Mouse (Mus musculus) C2C12 (cell line): Measurements from ENCODE around the gene Kremen1.

Experiments used
- CEBPB ChIP-seq: IDR thresholded peaks from one replicate; pipeline ENCODE4 v1.6.1; 2011; ENCODE audit warnings: low read depth, mild to moderate bottlenecking, control low read depth, moderate library complexity
- CTCF ChIP-seq: IDR thresholded peaks from one replicate; pipeline ENCODE4 v1.5.1; 2011; ENCODE audit not compliant: control insufficient read depth, insufficient read depth, insufficient read length
- FOSL1 ChIP-seq: IDR thresholded peaks from one replicate; pipeline ENCODE4 v1.8.0; 2011; ENCODE audit warnings: mild to moderate bottlenecking, low read length; ENCODE audit not compliant: poor library complexity, insufficient read depth, severe bottlenecking
- MAX ChIP-seq: IDR thresholded peaks from one replicate; pipeline ENCODE4 v1.6.1; 2011; ENCODE audit warnings: mild to moderate bottlenecking, control low read depth
- MYOD1 ChIP-seq: IDR thresholded peaks from one replicate; pipeline ENCODE4 v1.6.1; 2011; ENCODE audit warnings: low read depth; ENCODE audit not compliant: control insufficient read depth, insufficient read length
- MYOG ChIP-seq: IDR thresholded peaks from one replicate; pipeline ENCODE4 v1.6.1; 2011; ENCODE audit not compliant: control insufficient read depth, insufficient read length; ENCODE audit errors: extremely low read depth
- USF1 ChIP-seq: IDR thresholded peaks from one replicate; pipeline ENCODE4 v1.6.1; 2011; ENCODE audit warnings: low read depth, mild to moderate bottlenecking, control low read depth, moderate library complexity

DNA sequence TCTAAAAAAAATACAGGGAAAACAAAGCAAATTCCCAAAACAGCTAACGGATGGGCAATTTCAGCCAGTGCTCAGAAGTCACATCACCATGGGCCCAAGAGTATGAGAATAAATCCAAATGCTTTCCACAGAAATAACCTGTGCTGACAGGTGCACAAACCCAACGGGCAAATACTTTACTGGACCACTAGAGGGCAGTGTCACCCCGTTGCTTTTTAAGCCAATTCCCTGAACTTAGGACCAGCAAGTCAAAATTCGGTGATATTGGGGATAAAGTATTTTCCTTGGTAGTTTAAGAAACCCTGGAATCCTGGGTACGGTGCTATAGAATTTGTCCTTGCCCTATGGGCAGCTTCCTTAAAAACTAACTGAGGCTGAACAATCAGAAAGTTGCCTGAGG is 29.3 kb upstream of the Kremen1 start:
- peak; percentile 65 for TF ChIP-seq CTCF
- TF ChIP-seq USF1 = no peak
- TF ChIP-seq CEBPB = no peak
- no peak for TF ChIP-seq MAX
- peak; percentile 30 for TF ChIP-seq MYOD1
- TF ChIP-seq MYOG = no peak
- TF ChIP-seq FOSL1 = no peak
